Mouse (Mus musculus) megakaryocyte, embryonic 14.5 days (primary cell): Measurements from ENCODE around the gene Dedd.

Experiments
- FLI1 ChIP-seq: IDR thresholded peaks from 2 replicates; pipeline ENCODE4 v1.6.1; 2012; ENCODE audit warnings: low read length, inconsistent platforms, mixed read lengths
- GATA1 ChIP-seq: IDR thresholded peaks from 3 replicates; pipeline ENCODE4 v1.6.1; 2012; ENCODE audit warnings: mixed read lengths, low read length, inconsistent platforms, borderline replicate concordance

- TF ChIP-seq FLI1 (no peak), GATA1 (no peak)
Observed at GRCm38 (mm10) chr1:171321415-171321814, 7.5 kb upstream of the Dedd start.
